Mouse (Mus musculus) induced T-regulatory cell, adult 2 months (primary cell): ENCODE measurements around the gene Ms4a2.

ENCODE experiments used
- DNase-seq: peaks from one replicate; pipeline ENCODE4 v3.0.0-alpha.2; 2012; ENCODE audit warnings: low read depth

The Ms4a2 gene

DNA sequence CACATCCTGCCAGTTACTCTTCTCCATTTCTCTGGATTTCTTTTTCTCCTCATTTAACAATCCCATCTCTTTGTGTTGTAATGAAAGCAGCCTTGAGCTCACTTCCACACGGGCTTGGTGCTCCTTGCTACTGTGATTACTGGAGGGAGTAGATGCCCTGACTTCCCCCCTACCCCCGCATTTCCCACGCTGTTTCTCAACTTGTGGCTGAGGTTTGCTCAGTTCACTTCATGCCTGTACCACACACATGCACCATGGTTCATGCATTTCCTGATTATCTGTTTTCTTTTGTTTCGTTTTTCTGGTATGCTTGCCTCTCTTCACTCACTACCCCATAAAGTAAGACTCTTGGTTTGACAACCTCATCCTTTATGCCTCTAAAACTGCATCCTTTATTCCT lies 34.3 kb downstream of the Ms4a2 start:
- peak; percentile 74 for DNase-seq

- DNase-seq: no peak
Observed at GRCm38 (mm10) chr19:11574965-11575364, 48.6 kb downstream of the Ms4a2 start.
